Mouse (Mus musculus) CH12.LX (cell line): ENCODE results near the gene Trim12c. TPM values are rescaled to one million over a fixed set of nuclear protein-coding genes. Genes with fewer than 3 reads are reported as not detected.
A peak's percentile ranks its signal among the peaks of the same experiment; 100 is the strongest.

Experiments
- DNase-seq: peaks from one replicate; pipeline ENCODE4 v3.0.0-alpha.2; 2013; ENCODE audit errors: extremely low read depth
- H3K27ac ChIP-seq: 2 replicates; pipeline ENCODE4 v1.5.1; 2012; ENCODE audit warnings: low read depth, mild to moderate bottlenecking, control low read depth, moderate library complexity; ENCODE audit not compliant: insufficient read depth
- H3K27me3 ChIP-seq: replicated peaks from 2 replicates; pipeline ENCODE3; 2012; ENCODE audit warnings: inconsistent platforms
- H3K36me3 ChIP-seq, 2 experiments: replicated peaks in 1 of 2; 2 replicates each; pipeline versions ENCODE3 to v1.6.1; 2012; ENCODE audit warnings: inconsistent platforms in 1 of 2, low read length in 1 of 2, mild to moderate bottlenecking in 1 of 2, mixed read lengths in 1 of 2, moderate library complexity in 1 of 2; ENCODE audit not compliant: control insufficient read depth in 1 of 2, insufficient read depth in 1 of 2
- H3K4me1 ChIP-seq, 2 experiments: 2 replicates each; pipeline ENCODE4 v1.6.1; 2012; ENCODE audit warnings: inconsistent platforms in 1 of 2, moderate library complexity in 1 of 2; ENCODE audit not compliant: insufficient read depth in 2 of 2, control insufficient read depth in 1 of 2
- H3K4me2 ChIP-seq: 2 replicates; pipeline ENCODE4 v1.6.1; 2012; ENCODE audit warnings: low read depth, mild to moderate bottlenecking, control low read depth; ENCODE audit not compliant: poor library complexity, insufficient read depth, severe bottlenecking
- H3K4me3 ChIP-seq, 3 experiments: fragments of 150-350 bp in 1 of 3; sonication (generic) in 1 of 3; replicated peaks in 1 of 3; 2 replicates each; pipeline versions ENCODE3 to v1.5.1; 2011 to 2012; ENCODE audit warnings: low read depth in 2 of 3, low read length in 2 of 3, mild to moderate bottlenecking in 2 of 3, moderate library complexity in 2 of 3, control low read depth in 1 of 3, improper control_type of control experiment in 1 of 3, inconsistent platforms in 1 of 3, mixed read lengths in 1 of 3; ENCODE audit not compliant: poor library complexity in 1 of 3
- H3K79me2 ChIP-seq: replicated peaks from 2 replicates; pipeline ENCODE4 v1.6.1; 2012; ENCODE audit warnings: mild to moderate bottlenecking, moderate library complexity; ENCODE audit not compliant: control insufficient read depth, poor library complexity, insufficient read depth, severe bottlenecking; ENCODE audit errors: extremely low read depth
- H3K9ac ChIP-seq: 2 replicates; pipeline ENCODE4 v1.6.1; 2012; ENCODE audit warnings: low read depth, mild to moderate bottlenecking, control low read depth, moderate library complexity; ENCODE audit not compliant: insufficient read depth
- H3K9me3 ChIP-seq: replicated peaks from 2 replicates; pipeline ENCODE3; 2012; ENCODE audit warnings: low read length, inconsistent platforms, mixed read lengths
- BHLHE40 ChIP-seq: IDR thresholded peaks from 2 replicates; pipeline ENCODE4 v1.6.1; 2011; ENCODE audit warnings: mild to moderate bottlenecking, low read depth, low read length, improper control_type of control experiment
- IRF4 ChIP-seq: IDR thresholded peaks from 2 replicates; pipeline ENCODE4 v1.6.1; 2014; ENCODE audit warnings: low read depth, mild to moderate bottlenecking, inconsistent platforms, low read length, improper control_type of control experiment
- JUN ChIP-seq: IDR thresholded peaks from 2 replicates; pipeline ENCODE4 v1.6.1; 2011; ENCODE audit warnings: low read depth, mild to moderate bottlenecking, low read length, improper control_type of control experiment, moderate library complexity; ENCODE audit not compliant: insufficient read depth
- JUND ChIP-seq: conservative IDR thresholded peaks from 2 replicates; pipeline ENCODE4 v1.6.1; 2011; ENCODE audit warnings: low read depth, low read length, improper control_type of control experiment
- KAT2A ChIP-seq: IDR thresholded peaks from 2 replicates; pipeline ENCODE4 v1.6.1; 2012; ENCODE audit warnings: low read length, improper control_type of control experiment, inconsistent platforms; ENCODE audit not compliant: insufficient replicate concordance
- MEF2A ChIP-seq: IDR thresholded peaks from 2 replicates; pipeline ENCODE4 v1.6.1; 2014; ENCODE audit warnings: low read depth, mild to moderate bottlenecking, inconsistent platforms, low read length, improper control_type of control experiment, borderline replicate concordance
- NRF1 ChIP-seq: IDR thresholded peaks from 2 replicates; pipeline ENCODE4 v1.6.1; 2014; ENCODE audit warnings: low read depth, mild to moderate bottlenecking, inconsistent platforms, low read length, improper control_type of control experiment, moderate library complexity
- POLR2A ChIP-seq: IDR thresholded peaks from 2 replicates; pipeline ENCODE4 v1.6.1; 2011; ENCODE audit warnings: low read depth, mild to moderate bottlenecking, improper control_type of control experiment, low read length
- TBP ChIP-seq: conservative IDR thresholded peaks from 2 replicates; pipeline ENCODE4 v1.6.1; 2011; ENCODE audit warnings: low read depth, low read length, improper control_type of control experiment
- USF1 ChIP-seq: IDR thresholded peaks from 2 replicates; pipeline ENCODE4 v1.6.1; 2014; ENCODE audit warnings: low read depth, mild to moderate bottlenecking, inconsistent platforms, low read length, improper control_type of control experiment
- ZKSCAN1 ChIP-seq: IDR thresholded peaks from 2 replicates; pipeline ENCODE4 v1.6.1; 2012; ENCODE audit warnings: low read depth, inconsistent platforms, low read length, improper control_type of control experiment, borderline replicate concordance
- ZMIZ1 ChIP-seq: IDR thresholded peaks from 2 replicates; pipeline ENCODE4 v1.6.1; 2012; ENCODE audit warnings: low read depth, mild to moderate bottlenecking, inconsistent platforms, low read length, improper control_type of control experiment
- ZNF384 ChIP-seq: IDR thresholded peaks from 2 replicates; pipeline ENCODE4 v1.6.1; 2012; ENCODE audit warnings: low read depth, low read length, improper control_type of control experiment, inconsistent platforms
- dilution Hi-C: fragments of 300-500 bp; cut with MboI; formaldehyde crosslinking; loops from 2 replicates; pipeline ENCODE4 v1.14.3; 2020; ENCODE audit warnings: low sequenced_read_pairs; ENCODE audit not compliant: extremely low pct_unique_long_range_greater_than_20kb, extremely low pct_ligation_motif_present
- in situ Hi-C: fragments of 300-500 bp; cut with MboI; formaldehyde crosslinking; loops from 3 replicates; pipeline ENCODE4 v1.14.3; 2019; ENCODE audit warnings: low sequenced_read_pairs, low pct_ligation_motif_present, low pct_unique_long_range_greater_than_20kb, mixed read lengths
- polyA plus RNA-seq: library from polyadenylated mRNA; unstranded; fragments of >175 nt; gene quantifications from 2 replicates; pipeline ENCODE4 v1.2.1, GENCODE M21; 2012; ENCODE audit warnings: low read depth; ENCODE audit not compliant: insufficient read length
- total RNA-seq, 2 experiments: library from RNA; depleted of rRNA; stranded (reverse); fragments of 300-350 nt in 1 of 2; fragments of >200 nt in 1 of 2; gene quantifications; 2 replicates each; pipeline ENCODE4 v1.2.3; 2012 to 2014

Gene Trim12c
- total and polyA plus RNA-seq, 3 experiments: 9.9 to 17.7 (median 16.7) TPM

DNA sequence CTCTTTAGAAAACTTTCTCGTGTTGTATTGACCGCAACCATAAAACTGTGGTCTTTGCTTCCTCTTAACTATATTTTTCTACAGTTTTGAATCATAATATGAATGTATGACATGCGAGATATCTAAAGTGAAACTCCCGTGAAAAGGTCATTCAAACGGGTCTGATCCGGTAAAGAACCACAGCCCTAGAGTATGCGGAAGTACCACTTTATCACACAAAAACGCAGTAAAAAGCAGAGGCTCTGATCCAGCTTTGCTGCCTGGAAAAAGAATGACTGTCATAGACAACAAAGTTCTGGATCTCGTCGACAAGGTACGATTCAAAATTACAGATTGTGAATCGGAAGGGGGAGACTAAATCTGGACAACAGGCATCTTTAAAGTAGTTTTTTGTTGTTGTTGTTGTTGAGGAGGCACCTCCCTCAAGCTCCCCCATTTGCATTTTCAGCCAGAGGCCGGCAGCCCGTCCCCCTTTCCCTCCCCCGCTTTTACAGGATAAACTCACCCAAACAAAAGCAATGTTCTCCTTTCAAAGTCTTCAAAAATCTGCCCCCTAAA is 38.3 kb downstream of the Trim12c start (continued):
- no peak for TF ChIP-seq ZMIZ1
- TF ChIP-seq TBP: no peak
- peak; percentile 82 for TF ChIP-seq IRF4
- TF ChIP-seq POLR2A: 0 out of 2 replicates have a peak, but pooled peaks have one; percentile 27
- TF ChIP-seq ZKSCAN1: no peak
- TF ChIP-seq USF1: no peak
- no peak for TF ChIP-seq NRF1
- peak; percentile 87 for TF ChIP-seq BHLHE40

DNA sequence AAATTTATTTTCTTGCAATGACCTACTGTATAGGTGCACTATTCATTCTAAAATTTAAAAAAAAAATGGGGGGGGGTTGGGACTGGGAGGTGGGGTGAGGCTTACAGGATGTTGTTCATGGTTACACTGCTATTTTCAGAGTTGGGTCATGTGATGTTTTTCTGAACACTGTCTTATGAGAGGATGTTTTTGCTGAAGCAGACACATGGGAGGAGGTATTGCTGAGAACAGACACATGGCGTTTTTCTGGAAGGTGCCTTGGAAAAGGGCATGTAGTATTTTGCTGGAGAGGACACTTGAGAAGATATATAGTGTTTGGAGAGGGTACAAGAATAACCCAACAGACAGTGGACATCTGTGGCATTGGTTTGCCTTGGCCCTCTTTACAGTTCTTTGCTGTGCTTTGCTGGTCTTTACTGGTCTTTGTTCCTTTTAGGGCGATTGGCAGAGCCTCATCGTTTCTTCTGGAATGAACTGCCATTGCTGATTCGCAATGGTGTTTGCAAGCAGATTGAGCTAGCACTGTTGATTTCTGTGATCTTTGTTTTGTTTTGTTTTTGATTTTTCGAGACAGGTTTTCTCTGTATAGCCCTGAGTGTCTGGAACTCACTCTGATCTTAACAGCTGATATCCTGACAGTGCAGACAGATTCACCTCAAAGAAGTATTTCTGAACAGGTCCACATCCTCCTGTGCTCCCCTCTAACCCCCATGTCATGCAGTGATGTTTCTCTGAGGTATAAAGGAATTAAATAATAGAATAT is 61.3 kb downstream of the Trim12c start:
- Histone ChIP-seq H3K79me2 (no peaks in the 10 kb centered on the region), H3K9me3 (no peaks in the 10 kb centered on the region), H3K36me3 (no peaks in the 10 kb centered on the region), H3K27ac (no peak overlapping the region), H3K9ac (no peak overlapping the region), H3K4me2 (no peak overlapping the region), H3K4me1 (peaks cover 26 to 59% of the 10 kb centered on the region in 2 experiments), H3K27me3 (no peaks in the 10 kb centered on the region), H3K4me3 (no peak overlapping the region)
- dilution Hi-C loops: no loop called here
- no peak for TF ChIP-seq JUN
- peak; percentile 54; the same call in 1 of the 2 replicates for TF ChIP-seq ZNF384
- in situ Hi-C loops: no loop called here
- DNase-seq: no peak

DNA sequence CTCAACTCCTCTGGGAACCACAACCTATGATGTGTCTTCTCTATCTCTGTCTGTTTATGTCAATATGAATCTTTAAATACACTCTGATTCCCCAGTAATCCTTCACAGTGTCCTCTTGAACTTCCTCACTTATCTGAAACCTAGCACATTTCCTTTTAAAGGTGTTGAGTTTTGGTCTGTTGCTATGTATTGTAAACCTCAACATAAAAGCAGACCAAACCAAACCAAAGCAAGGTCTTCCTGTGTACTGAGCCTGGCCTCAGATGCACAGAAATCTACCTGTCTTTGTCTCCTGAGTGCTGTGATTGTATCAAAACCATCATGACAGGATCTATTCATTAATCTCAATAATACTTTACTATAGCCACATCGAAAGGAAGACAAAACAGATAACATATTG is 62.5 kb downstream of the Trim12c start:
- in situ Hi-C loops (no loop called here), dilution Hi-C loops (no loop called here)
- no peak for TF ChIP-seq JUND
- no peak for TF ChIP-seq KAT2A
- TF ChIP-seq MEF2A: no peak
- H3K4me1 ChIP-seq: peaks cover 20 to 53% of the 10 kb centered on the region in 2 experiments
- H3K27me3 ChIP-seq: no peaks in the 10 kb centered on the region
- no peak overlapping the region for H3K4me2 ChIP-seq
- H3K4me3 ChIP-seq: no peak overlapping the region
- no peak overlapping the region for H3K27ac ChIP-seq
- no peak for DNase-seq
- H3K36me3 ChIP-seq: no peaks in the 10 kb centered on the region
- H3K9me3 ChIP-seq: no peaks in the 10 kb centered on the region
- H3K9ac ChIP-seq: no peak overlapping the region
- no peaks in the 10 kb centered on the region for H3K79me2 ChIP-seq

Other genes with a start within 250 kb of the Trim12c start
Only the 20 nearest of the 22 such genes appear.
- not detected in 2 replicates for gene Ubqln5, start 223.5 kb downstream of the Trim12c start, total RNA-seq (2012; rRNA removed)
- gene Ubqln5, start 223.5 kb downstream of the Trim12c start, total RNA-seq (2014; rRNA removed): not detected in 2 replicates
- not detected in 2 replicates for gene Ubqln5, start 223.5 kb downstream of the Trim12c start, polyA plus RNA-seq
- gene Olfr643, start 216.0 kb downstream of the Trim12c start, total RNA-seq (2012; rRNA removed): not detected in 2 replicates
- gene Olfr643, start 216.0 kb downstream of the Trim12c start, total RNA-seq (2014; rRNA removed): not detected in 2 replicates
- gene Olfr643, start 216.0 kb downstream of the Trim12c start, polyA plus RNA-seq: not detected in 2 replicates
- gene Ubqln3, start 210.1 kb downstream of the Trim12c start, total RNA-seq (2012; rRNA removed): not detected in 2 replicates
- gene Ubqln3, start 210.1 kb downstream of the Trim12c start, total RNA-seq (2014; rRNA removed): not detected in 2 replicates
- gene Ubqln3, start 210.1 kb downstream of the Trim12c start, polyA plus RNA-seq: not detected in 2 replicates
- not detected in 2 replicates for gene Ubqlnl, start 202.8 kb downstream of the Trim12c start, total RNA-seq (2012; rRNA removed)
- gene Ubqlnl, start 202.8 kb downstream of the Trim12c start, total RNA-seq (2014; rRNA removed): not detected in 2 replicates
- gene Ubqlnl, start 202.8 kb downstream of the Trim12c start, polyA plus RNA-seq: not detected in 2 replicates
- gene Olfm5, start 188.5 kb downstream of the Trim12c start, total RNA-seq (2012; rRNA removed): not detected in 2 replicates
- not detected in 2 replicates for gene Olfm5, start 188.5 kb downstream of the Trim12c start, total RNA-seq (2014; rRNA removed)
- gene Olfm5, start 188.5 kb downstream of the Trim12c start, polyA plus RNA-seq: not detected in 2 replicates
- gene Olfr648, start 170.0 kb downstream of the Trim12c start, total RNA-seq (2012; rRNA removed): not detected in 2 replicates
- gene Olfr648, start 170.0 kb downstream of the Trim12c start, total RNA-seq (2014; rRNA removed): not detected in 2 replicates
- gene Olfr648, start 170.0 kb downstream of the Trim12c start, polyA plus RNA-seq: not detected in 2 replicates
- gene Olfr649, start 157.4 kb downstream of the Trim12c start, total RNA-seq (2012; rRNA removed): not detected in 2 replicates
- gene Olfr649, start 157.4 kb downstream of the Trim12c start, total RNA-seq (2014; rRNA removed): not detected in 2 replicates
- not detected in 2 replicates for gene Olfr649, start 157.4 kb downstream of the Trim12c start, polyA plus RNA-seq
- not detected in 2 replicates for gene Trim6, start 134.6 kb downstream of the Trim12c start, total RNA-seq (2012; rRNA removed)
- gene Trim6, start 134.6 kb downstream of the Trim12c start, total RNA-seq (2014; rRNA removed): not detected in 2 replicates
- 0.16 and 0.31 TPM in 2 replicates for gene Trim6, start 134.6 kb downstream of the Trim12c start, polyA plus RNA-seq
- gene Trim34a, start 108.9 kb downstream of the Trim12c start, total RNA-seq (2012; rRNA removed): 3.8 and 4.5 TPM in 2 replicates
- 13.4 and 13.8 TPM in 2 replicates for gene Trim34a, start 108.9 kb downstream of the Trim12c start, total RNA-seq (2014; rRNA removed)
- gene Trim34a, start 108.9 kb downstream of the Trim12c start, polyA plus RNA-seq: 7.0 and 7.5 TPM in 2 replicates
- 4.4 and 4.5 TPM in 2 replicates for gene Trim5, start 65.3 kb downstream of the Trim12c start, total RNA-seq (2012; rRNA removed)
- 6.5 and 7.0 TPM in 2 replicates for gene Trim5, start 65.3 kb downstream of the Trim12c start, total RNA-seq (2014; rRNA removed)
- gene Trim5, start 65.3 kb downstream of the Trim12c start, polyA plus RNA-seq: 7.8 and 8.9 TPM in 2 replicates
- 11.3 and 14.6 TPM in 2 replicates for gene Trim12a, start 37.9 kb downstream of the Trim12c start, total RNA-seq (2012; rRNA removed)
- gene Trim12a, start 37.9 kb downstream of the Trim12c start, total RNA-seq (2014; rRNA removed): 18.3 and 20.5 TPM in 2 replicates
- gene Trim12a, start 37.9 kb downstream of the Trim12c start, polyA plus RNA-seq: 33.4 and 36.6 TPM in 2 replicates
- not detected in 2 replicates for gene Trim34b, start 23.9 kb downstream of the Trim12c start, total RNA-seq (2012; rRNA removed)
- gene Trim34b, start 23.9 kb downstream of the Trim12c start, total RNA-seq (2014; rRNA removed): 0.22 TPM in 1 of 2 replicates, not detected in the other
- not detected in 2 replicates for gene Trim34b, start 23.9 kb downstream of the Trim12c start, polyA plus RNA-seq
- gene Trim30b, start 16.5 kb upstream of the Trim12c start, total RNA-seq (2012; rRNA removed): 0.97 and 1.1 TPM in 2 replicates
- gene Trim30b, start 16.5 kb upstream of the Trim12c start, total RNA-seq (2014; rRNA removed): 4.4 and 5.6 TPM in 2 replicates
- 4.6 and 5.3 TPM in 2 replicates for gene Trim30b, start 16.5 kb upstream of the Trim12c start, polyA plus RNA-seq
- gene Trim30c, start 47.5 kb upstream of the Trim12c start, total RNA-seq (2012; rRNA removed): not detected in 2 replicates
- 0.12 TPM in 1 of 2 replicates, not detected in the other for gene Trim30c, start 47.5 kb upstream of the Trim12c start, total RNA-seq (2014; rRNA removed)
- gene Trim30c, start 47.5 kb upstream of the Trim12c start, polyA plus RNA-seq: 0.18 TPM in 1 of 2 replicates, not detected in the other
- 14.1 and 17.1 TPM in 2 replicates for gene Trim30a, start 111.8 kb upstream of the Trim12c start, total RNA-seq (2012; rRNA removed)
- gene Trim30a, start 111.8 kb upstream of the Trim12c start, total RNA-seq (2014; rRNA removed): 41.6 and 48.3 TPM in 2 replicates
- gene Trim30a, start 111.8 kb upstream of the Trim12c start, polyA plus RNA-seq: 35.2 and 36.7 TPM in 2 replicates
- gene Trim30d, start 154.5 kb upstream of the Trim12c start, total RNA-seq (2012; rRNA removed): 7.8 and 8.3 TPM in 2 replicates
- gene Trim30d, start 154.5 kb upstream of the Trim12c start, total RNA-seq (2014; rRNA removed): 17.3 and 20.0 TPM in 2 replicates
- 15.4 and 15.6 TPM in 2 replicates for gene Trim30d, start 154.5 kb upstream of the Trim12c start, polyA plus RNA-seq
- gene Olfr651, start 196.8 kb upstream of the Trim12c start, total RNA-seq (2012; rRNA removed): not detected in 2 replicates
- gene Olfr651, start 196.8 kb upstream of the Trim12c start, total RNA-seq (2014; rRNA removed): not detected in 2 replicates
- gene Olfr651, start 196.8 kb upstream of the Trim12c start, polyA plus RNA-seq: not detected in 2 replicates
- gene Olfr652, start 207.5 kb upstream of the Trim12c start, total RNA-seq (2012; rRNA removed): not detected in 2 replicates
- gene Olfr652, start 207.5 kb upstream of the Trim12c start, total RNA-seq (2014; rRNA removed): not detected in 2 replicates
- not detected in 2 replicates for gene Olfr652, start 207.5 kb upstream of the Trim12c start, polyA plus RNA-seq
- not detected in 2 replicates for gene Olfr653, start 224.0 kb upstream of the Trim12c start, total RNA-seq (2012; rRNA removed)
- gene Olfr653, start 224.0 kb upstream of the Trim12c start, total RNA-seq (2014; rRNA removed): not detected in 2 replicates
- not detected in 2 replicates for gene Olfr653, start 224.0 kb upstream of the Trim12c start, polyA plus RNA-seq
- not detected in 2 replicates for gene Olfr654, start 233.7 kb upstream of the Trim12c start, total RNA-seq (2012; rRNA removed)
- not detected in 2 replicates for gene Olfr654, start 233.7 kb upstream of the Trim12c start, total RNA-seq (2014; rRNA removed)
- gene Olfr654, start 233.7 kb upstream of the Trim12c start, polyA plus RNA-seq: not detected in 2 replicates